Mouse (Mus musculus): Measurements from ENCODE around the gene Vmn2r30. TPM values are rescaled to one million over a fixed set of nuclear protein-coding genes. Genes with fewer than 3 reads are reported as not detected.

Gene Vmn2r30
- polyA plus RNA-seq (2012; ENCODE audit: low replicate concordance): 0.07 TPM in 1 of 2 replicates, not detected in the other

DNA sequence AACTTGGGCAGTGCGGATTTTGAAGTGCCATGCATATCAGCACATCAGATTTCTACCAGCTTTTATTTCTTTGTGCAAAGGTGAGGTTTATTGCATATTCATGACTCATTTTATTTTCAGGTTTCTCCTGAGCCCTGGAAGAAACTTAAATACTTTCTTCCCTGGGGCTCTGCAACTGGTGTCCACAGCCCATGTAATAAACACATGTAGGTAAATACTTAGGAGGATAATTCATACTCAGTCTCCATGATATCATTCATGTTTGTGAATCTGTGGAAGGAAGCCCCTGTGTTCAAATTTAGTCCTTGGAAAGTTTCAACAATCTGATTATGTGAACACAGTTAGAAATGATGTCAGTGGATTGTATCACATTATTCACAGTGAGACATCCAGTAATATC, at the start of gene Vmn2r30:
Gene Vmn2r30 (minus strand): TSS at position 101 of the 400 bp plus-strand sequence.

DNA sequence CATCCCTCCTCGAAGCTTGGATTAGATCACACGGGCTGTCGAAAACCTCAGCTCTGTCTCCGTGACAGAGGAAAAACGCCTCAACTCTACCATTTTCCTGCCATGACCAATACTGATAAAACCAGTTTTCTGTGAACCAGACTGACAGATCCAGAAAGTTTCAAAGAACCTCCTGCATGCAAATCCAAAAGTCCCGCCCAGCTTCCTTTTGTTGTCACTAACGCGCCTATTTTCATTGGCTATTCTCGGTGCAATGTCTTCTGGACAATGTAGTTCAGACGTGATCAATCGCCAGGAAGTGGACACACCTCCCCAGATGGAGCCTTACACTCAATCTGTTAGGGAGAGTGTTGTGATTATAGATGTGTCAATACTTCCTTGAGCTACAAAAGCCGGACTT, 37.0 kb upstream of the Vmn2r30 start, which contains the start of gene Gm45783:
Gene Gm45783 (minus strand): TSS at position 143 of the 400 bp plus-strand sequence.

DNA sequence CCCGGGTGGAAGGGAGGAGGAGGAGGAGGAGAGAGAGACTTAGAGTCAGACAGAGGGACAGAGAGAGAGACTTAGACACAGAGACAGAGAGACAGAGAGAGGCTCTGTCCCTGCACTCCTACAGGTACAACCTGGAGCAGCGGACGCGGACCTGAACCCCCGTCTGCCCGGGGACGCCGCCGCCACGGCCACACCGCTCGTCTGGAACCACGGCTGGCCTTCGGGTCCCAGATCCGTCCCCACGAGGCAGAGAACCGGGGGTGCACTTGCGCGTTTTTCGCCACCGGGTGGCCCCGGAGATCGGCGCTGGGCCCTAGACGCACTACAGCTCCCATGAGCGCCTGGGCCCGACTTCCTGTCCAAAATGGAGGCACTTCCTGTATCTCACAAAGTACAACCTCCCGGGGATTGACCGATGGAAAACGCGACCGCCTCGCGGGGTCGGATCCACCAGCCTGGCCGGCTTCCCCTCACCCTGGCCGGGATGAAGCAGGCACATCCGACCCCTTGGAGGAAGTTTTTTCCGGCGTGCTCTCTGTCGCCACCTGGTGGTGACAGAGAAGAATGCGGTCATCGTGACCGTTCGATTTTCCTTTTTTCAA, 59.3 kb downstream of the Vmn2r30 start, which contains the start of gene Gm45844:
Gene Gm45844 (minus strand): TSS at position 324 of the 602 bp plus-strand sequence.

Other genes with a start within 250 kb of the Vmn2r30 start
- 2.1 and 2.8 TPM in 2 replicates for gene Zfp954, start 216.1 kb downstream of the Vmn2r30 start, polyA plus RNA-seq (2012; ENCODE audit: low replicate concordance)
- not detected in 2 replicates for gene Zfp773, start 200.9 kb downstream of the Vmn2r30 start, polyA plus RNA-seq (2012; ENCODE audit: low replicate concordance)
- 0.06 TPM in 2 replicates for gene Zfp418, start 166.3 kb downstream of the Vmn2r30 start, polyA plus RNA-seq (2012; ENCODE audit: low replicate concordance)
- gene Zfp772, start 127.6 kb downstream of the Vmn2r30 start, polyA plus RNA-seq (2012; ENCODE audit: low replicate concordance): 0.11 TPM in 1 of 2 replicates, not detected in the other
- not detected in 2 replicates for gene Vmn2r29, start 90.3 kb downstream of the Vmn2r30 start, polyA plus RNA-seq (2012; ENCODE audit: low replicate concordance)
- gene Gm45844, start 59.3 kb downstream of the Vmn2r30 start, polyA plus RNA-seq (2012; ENCODE audit: low replicate concordance): 0.07 TPM in 1 of 2 replicates, not detected in the other
- gene Clcn4, start 36.8 kb downstream of the Vmn2r30 start, polyA plus RNA-seq (2012; ENCODE audit: low replicate concordance): 3.3 and 7.6 TPM in 2 replicates
- gene Gm45783, start 37.0 kb upstream of the Vmn2r30 start, polyA plus RNA-seq (2012; ENCODE audit: low replicate concordance): 0.40 TPM in 1 of 2 replicates, not detected in the other
- 0.02 TPM in 1 of 2 replicates, not detected in the other for gene Vmn2r31, start 62.1 kb upstream of the Vmn2r30 start, polyA plus RNA-seq (2012; ENCODE audit: low replicate concordance)
- not detected in 2 replicates for gene Vmn2r32, start 142.4 kb upstream of the Vmn2r30 start, polyA plus RNA-seq (2012; ENCODE audit: low replicate concordance)
- 0.07 TPM in 1 of 2 replicates, not detected in the other for gene Vmn2r33, start 229.2 kb upstream of the Vmn2r30 start, polyA plus RNA-seq (2012; ENCODE audit: low replicate concordance)